ENCODE assay signal across 23 mouse cellular contexts in genomic region chr2:30906641-30907040, GRCm38 (mm10). TPM values are rescaled to one million over a fixed set of nuclear protein-coding genes. Genes with fewer than 3 reads are reported as not detected.
DNase-seq lines count a peak whose midpoint lies in the region; ATAC-seq and TF ChIP-seq lines count a peak whose summit lies in the region.
"Had no signal": no experiment of that assay in that cellular context is flagged by ENCODE, and none has a peak within 500 bp of the region (broad histone marks: within the 10 kb centered on the region; RNA-seq: fewer than 3 reads in every experiment).

No protein-coding gene starts in this region.

- no peak for ATAC-seq in midbrain, embryonic 11.5 days (ENCODE audit: low FRiP score)
- ATAC-seq in midbrain, postnatal 0 days (ENCODE audit: low FRiP score), result no peak
- ATAC-seq: activated CD4-positive, CD25-positive, alpha-beta regulatory T cell, adult 4 months; forebrain, embryonic 14.5 days; forebrain, embryonic 16.5 days; Patski had no signal

- H3K4me2 ChIP-seq in midbrain, embryonic 11.5 days, result no peak overlapping the region
- no peak overlapping the region for H3K4me2 ChIP-seq in midbrain, postnatal 0 days (ENCODE audit: low read depth, low read length, poor library complexity, severe bottlenecking)
- H3K4me2 ChIP-seq: embryonic facial prominence, embryonic 13.5 days; embryonic facial prominence, embryonic 15.5 days; forebrain, embryonic 12.5 days had no signal

- no peak overlapping the region for H3K4me3 ChIP-seq in midbrain, embryonic 11.5 days (ENCODE audit: low read depth, low read length)
- no peak overlapping the region for H3K4me3 ChIP-seq in midbrain, postnatal 0 days (ENCODE audit: low read depth, low read length)
- no peak overlapping the region for H3K4me3 ChIP-seq in embryonic facial prominence, embryonic 10.5 days
- H3K4me3 ChIP-seq: embryonic facial prominence, embryonic 13.5 days; embryonic facial prominence, embryonic 15.5 days; erythroblast, embryonic 14.5 days; forebrain, embryonic 10.5 days; forebrain, embryonic 12.5 days had no signal

- no peak for TF ChIP-seq CTCF in midbrain, postnatal 0 days (IDR thresholded peaks at IDR 0.05)

- H3K4me1 ChIP-seq in midbrain, embryonic 11.5 days (ENCODE audit: control insufficient read depth, insufficient read depth, low read length), result peaks cover 12% of the 10 kb centered on the region
- peaks cover 5% of the 10 kb centered on the region for H3K4me1 ChIP-seq in midbrain, postnatal 0 days (ENCODE audit: insufficient read depth, low read length)
- peaks cover 29% of the 10 kb centered on the region for H3K4me1 ChIP-seq in embryonic facial prominence, embryonic 10.5 days

- DNase-seq in midbrain, embryonic 11.5 days (ENCODE audit: low spot score, missing footprints), result peak; percentile 60
- DNase-seq in midbrain, postnatal 0 days (ENCODE audit: low spot score), result no peak
- peak; percentile 78 for DNase-seq in R1 (ENCODE audit: low read depth, low spot score)
- DNase-seq in embryonic facial prominence, embryonic 10.5 days (ENCODE audit: low spot score), result no peak
- no peak for DNase-seq in urinary bladder, postnatal 14 days (ENCODE audit: low spot score)
- DNase-seq: adrenal gland, adult 2 months; adrenal gland, postnatal 10 days; adrenal gland, postnatal 25 days; cerebellum, adult 11-12 months; cerebellum, adult 2 months; cerebellum, adult 9-10 months; cerebellum, postnatal 10 days; cerebellum, postnatal 25 days had no signal

- no peaks in the 10 kb centered on the region for H3K9me3 ChIP-seq in midbrain, embryonic 11.5 days (ENCODE audit: control insufficient read depth, low read length)
- no peaks in the 10 kb centered on the region for H3K9me3 ChIP-seq in midbrain, postnatal 0 days (ENCODE audit: low read length)
- no peaks in the 10 kb centered on the region for H3K9me3 ChIP-seq in embryonic facial prominence, embryonic 10.5 days
- H3K9me3 ChIP-seq: embryonic facial prominence, embryonic 13.5 days; embryonic facial prominence, embryonic 15.5 days; forebrain, embryonic 10.5 days; forebrain, embryonic 12.5 days had no signal

- no peak overlapping the region for H3K27ac ChIP-seq in midbrain, embryonic 11.5 days (ENCODE audit: low read depth, low read length)
- no peak overlapping the region for H3K27ac ChIP-seq in midbrain, postnatal 0 days (ENCODE audit: low read depth, low read length)
- no peak overlapping the region for H3K27ac ChIP-seq in embryonic facial prominence, embryonic 10.5 days (replicated peaks)
- H3K27ac ChIP-seq: embryonic facial prominence, embryonic 13.5 days; embryonic facial prominence, embryonic 15.5 days; forebrain, embryonic 10.5 days; forebrain, embryonic 12.5 days had no signal

- no peak overlapping the region for H3K9ac ChIP-seq in midbrain, embryonic 11.5 days (ENCODE audit: low read length)
- no peak overlapping the region for H3K9ac ChIP-seq in midbrain, postnatal 0 days (replicated peaks; ENCODE audit: low read length, poor library complexity, severe bottlenecking)
- H3K9ac ChIP-seq: embryonic facial prominence, embryonic 13.5 days; embryonic facial prominence, embryonic 15.5 days; forebrain, embryonic 12.5 days had no signal

- H3K36me3 ChIP-seq in midbrain, embryonic 11.5 days (ENCODE audit: control insufficient read depth, insufficient read depth, low read length), result no peaks in the 10 kb centered on the region
- H3K36me3 ChIP-seq in midbrain, postnatal 0 days (ENCODE audit: insufficient read depth, low read length), result no peaks in the 10 kb centered on the region
- H3K36me3 ChIP-seq in embryonic facial prominence, embryonic 10.5 days (replicated peaks), result no peaks in the 10 kb centered on the region
- H3K36me3 ChIP-seq: embryonic facial prominence, embryonic 13.5 days; embryonic facial prominence, embryonic 15.5 days; forebrain, embryonic 10.5 days; forebrain, embryonic 12.5 days had no signal

- 81% methylated on average over 4 of the region's 4 CpGs for WGBS in midbrain, embryonic 11.5 days
- WGBS in midbrain, postnatal 0 days, result 78% methylated on average over 4 of the region's 4 CpGs
- WGBS in embryonic facial prominence, embryonic 10.5 days, result 69% methylated on average over 4 of the region's 4 CpGs

- peaks cover 5% of the 10 kb centered on the region; the same call in 1 of the 2 replicates for H3K27me3 ChIP-seq in midbrain, embryonic 11.5 days (ENCODE audit: control insufficient read depth, insufficient read depth, low read length)
- no peaks in the 10 kb centered on the region for H3K27me3 ChIP-seq in midbrain, postnatal 0 days (ENCODE audit: insufficient read depth, low read length)
- peaks cover 30% of the 10 kb centered on the region for H3K27me3 ChIP-seq in embryonic facial prominence, embryonic 10.5 days (replicated peaks; ENCODE audit: low read depth, poor library complexity, severe bottlenecking)
- H3K27me3 ChIP-seq: embryonic facial prominence, embryonic 13.5 days; embryonic facial prominence, embryonic 15.5 days; Patski had no signal

RNA-seq across cellular contexts. Expression of gene Ptges, which starts 23.0 kb away (rescaled TPM):
- polyA plus RNA-seq in midbrain, embryonic 11.5 days (2014; fragmentation: Nextera tagmentation; extraction: Ambion mirVana), result 4.7 and 6.1 TPM in 2 replicates
- total RNA-seq in midbrain, postnatal 0 days (2014; rRNA removed), result 6.7 and 19.8 TPM in 2 replicates
- polyA plus RNA-seq in midbrain, postnatal 0 days (2015; fragmentation: Nextera tagmentation; extraction: Ambion mirVana), result 8.0 and 8.5 TPM in 2 replicates
- polyA plus RNA-seq in embryonic facial prominence, embryonic 10.5 days (2016; fragmentation: Nextera tagmentation; extraction: Ambion mirVana), result 10.2 and 10.3 TPM in 2 replicates
- total RNA-seq: MEL had no signal
- polyA plus RNA-seq: erythroblast, embryonic 14.5 days had no signal

RNA-seq across cellular contexts. Expression of gene Tor1b, which starts 46.1 kb away (rescaled TPM):
- polyA plus RNA-seq in midbrain, embryonic 11.5 days (2014; fragmentation: Nextera tagmentation; extraction: Ambion mirVana), result 19.3 and 21.1 TPM in 2 replicates
- 27.1 and 28.3 TPM in 2 replicates for total RNA-seq in midbrain, postnatal 0 days (2014; rRNA removed)
- 16.4 and 17.0 TPM in 2 replicates for polyA plus RNA-seq in midbrain, postnatal 0 days (2015; fragmentation: Nextera tagmentation; extraction: Ambion mirVana)
- polyA plus RNA-seq in embryonic facial prominence, embryonic 10.5 days (2016; fragmentation: Nextera tagmentation; extraction: Ambion mirVana), result 24.7 and 25.0 TPM in 2 replicates

Comparison
In these comparisons a context has a peak if more than half of its experiments do, and no peak if none do; other contexts are left out.
1. DNase-seq: peak in midbrain, embryonic 11.5 days (single experiment) and R1 (single experiment); none in midbrain, postnatal 0 days (single experiment), embryonic facial prominence, embryonic 10.5 days (single experiment) and urinary bladder, postnatal 14 days (single experiment).